Mouse (Mus musculus): ENCODE measurements at regions not wholly inside any gene's neighbourhood (a gene's known extent, or its start where the extent isn't known, plus 50 kb on each side); places are given as distances from the start of the nearest gene placed in this dataset.

DNA sequence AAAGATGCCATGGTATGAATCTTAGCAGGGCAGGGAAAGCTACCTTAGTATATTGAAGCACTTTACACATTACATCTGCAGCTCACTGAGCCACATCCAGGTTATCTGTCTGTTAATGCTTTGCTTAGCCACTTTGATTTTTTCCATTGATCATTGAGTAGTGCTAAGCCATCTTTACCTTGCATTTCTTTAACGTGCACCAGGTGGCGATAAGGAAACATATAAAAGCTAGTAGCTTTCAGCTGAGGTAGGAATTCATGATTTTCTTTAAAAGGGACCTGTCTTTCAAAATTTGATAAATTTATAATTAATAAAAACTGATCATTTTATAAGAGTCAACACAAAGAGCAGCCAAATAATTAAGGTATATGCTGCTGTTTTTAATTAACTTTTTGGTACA lies 426.3 kb upstream of the Tpk1 start:
- no peaks in the 10 kb centered on the region for H3K36me3 ChIP-seq (replicated peaks in 1 of 2; ENCODE audit: control insufficient read depth in 1 of 2, insufficient read depth in 1 of 2, low read length in 1 of 2)
- in situ Hi-C loops (cut with MboI; ENCODE audit: low pct_ligation_motif_present, low pct_unique_long_range_greater_than_20kb, low sequenced_read_pairs) (no loop called here), dilution Hi-C loops (cut with MboI; ENCODE audit: extremely low pct_ligation_motif_present, extremely low pct_unique_long_range_greater_than_20kb, low sequenced_read_pairs) (no loop called here)
- TF ChIP-seq RAD21 (IDR thresholded peaks at IDR 0.05; ENCODE audit: low read depth, low read length), result peak; percentile 29
- TF ChIP-seq CTCF (conservative IDR thresholded peaks at IDR 0.05 in 1 of 2, IDR thresholded peaks at IDR 0.05 in 1 of 2; ENCODE audit: low read depth in 2 of 2, low read length in 2 of 2), result peak in 1 of 2 experiments; percentile 19; a peak in 2 of 4 replicates
- no peak for TF ChIP-seq MAFK (IDR thresholded peaks at IDR 0.05; ENCODE audit: insufficient replicate concordance, low read length)
- no peak for TF ChIP-seq MAX (IDR thresholded peaks at IDR 0.05; ENCODE audit: low read length)
- TF ChIP-seq USF1 (IDR thresholded peaks at IDR 0.05; ENCODE audit: low read depth, low read length), result no peak
- H3K27ac ChIP-seq (ENCODE audit: insufficient read depth, low read depth), result no peak overlapping the region
- no peak overlapping the region for H3K4me2 ChIP-seq (ENCODE audit: insufficient read depth, low read depth, poor library complexity, severe bottlenecking)
- peak; percentile 12 for DNase-seq (ENCODE audit: extremely low read depth)
- no peak overlapping the region for H3K9ac ChIP-seq (ENCODE audit: insufficient read depth, low read depth)
- H3K4me3 ChIP-seq (replicated peaks in 1 of 3; ENCODE audit: low read depth in 2 of 3, low read length in 2 of 3, poor library complexity in 1 of 3), result no peak overlapping the region
- H3K9me3 ChIP-seq (replicated peaks; ENCODE audit: low read length), result peaks cover 3% of the 10 kb centered on the region
- no peaks in the 10 kb centered on the region for H3K4me1 ChIP-seq (ENCODE audit: control insufficient read depth in 1 of 2, insufficient read depth in 2 of 2)
- H3K27me3 ChIP-seq (replicated peaks), result no peaks in the 10 kb centered on the region
- no peaks in the 10 kb centered on the region for H3K79me2 ChIP-seq (replicated peaks; ENCODE audit: control insufficient read depth, extremely low read depth, insufficient read depth, poor library complexity, severe bottlenecking)

DNA sequence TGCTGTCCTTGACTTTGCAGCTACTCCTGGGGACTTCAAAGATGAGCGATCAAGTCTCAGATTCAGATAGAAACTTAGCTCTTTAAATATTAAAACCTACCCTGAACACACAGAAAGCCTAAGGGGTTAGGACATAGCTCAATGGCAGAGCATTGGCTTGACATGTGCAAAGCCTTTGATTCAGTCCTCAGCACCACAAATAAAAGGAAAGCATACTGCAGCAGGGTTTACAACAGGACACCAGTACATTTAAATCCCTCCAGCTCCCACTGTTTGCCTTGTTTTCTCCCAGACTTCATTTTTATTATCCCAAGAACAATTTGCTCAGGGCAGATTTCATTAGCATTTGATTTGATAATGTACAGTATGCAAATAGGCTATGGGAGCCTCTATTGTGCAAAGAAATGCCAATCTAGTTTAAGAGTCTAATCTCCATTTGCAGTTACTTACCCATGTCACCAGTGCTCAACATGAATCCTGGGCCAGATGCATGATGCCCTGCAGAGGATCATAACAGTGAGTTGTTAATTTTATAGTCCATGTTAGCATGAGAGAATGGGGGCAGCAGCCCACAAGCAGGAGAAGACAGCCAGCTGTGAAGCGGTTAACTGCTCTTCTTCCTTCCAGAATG lies 416.0 kb upstream of the Tpk1 start:
- dilution Hi-C loops (cut with MboI; ENCODE audit: extremely low pct_ligation_motif_present, extremely low pct_unique_long_range_greater_than_20kb, low sequenced_read_pairs), result no loop called here
- Histone ChIP-seq H3K27ac (ENCODE audit: insufficient read depth, low read depth) (no peak overlapping the region), H3K9me3 (replicated peaks; ENCODE audit: low read length) (peaks cover 5% of the 10 kb centered on the region), H3K9ac (ENCODE audit: insufficient read depth, low read depth) (no peak overlapping the region), H3K36me3 (replicated peaks in 1 of 2; ENCODE audit: control insufficient read depth in 1 of 2, insufficient read depth in 1 of 2, low read length in 1 of 2) (no peaks in the 10 kb centered on the region), H3K79me2 (replicated peaks; ENCODE audit: control insufficient read depth, extremely low read depth, insufficient read depth, poor library complexity, severe bottlenecking) (no peaks in the 10 kb centered on the region), H3K4me3 (replicated peaks in 1 of 3; ENCODE audit: low read depth in 2 of 3, low read length in 2 of 3, poor library complexity in 1 of 3) (no peak overlapping the region), H3K4me1 (ENCODE audit: control insufficient read depth in 1 of 2, insufficient read depth in 2 of 2) (no peaks in the 10 kb centered on the region), H3K27me3 (replicated peaks) (no peaks in the 10 kb centered on the region), H3K4me2 (ENCODE audit: insufficient read depth, low read depth, poor library complexity, severe bottlenecking) (no peak overlapping the region)
- no peak for TF ChIP-seq ZMIZ1 (IDR thresholded peaks at IDR 0.05; ENCODE audit: low read depth, low read length)
- no peak for TF ChIP-seq RCOR1 (conservative IDR thresholded peaks at IDR 0.05; ENCODE audit: low read depth, low read length)
- TF ChIP-seq ETS1 (conservative IDR thresholded peaks at IDR 0.05; ENCODE audit: low read depth, low read length), result no peak
- TF ChIP-seq POLR2A (IDR thresholded peaks at IDR 0.05; ENCODE audit: low read depth, low read length), result no peak
- no peak for TF ChIP-seq GABPA (IDR thresholded peaks at IDR 0.05; ENCODE audit: insufficient replicate concordance, low read depth, low read length)
- TF ChIP-seq SMC3 (IDR thresholded peaks at IDR 0.05; ENCODE audit: low read depth, low read length), result no peak
- TF ChIP-seq UBTF (IDR thresholded peaks at IDR 0.05; ENCODE audit: low read depth, low read length), result no peak
- TF ChIP-seq ELF1 (IDR thresholded peaks at IDR 0.05; ENCODE audit: low read depth, low read length), result no peak
- no peak for TF ChIP-seq TBP (conservative IDR thresholded peaks at IDR 0.05; ENCODE audit: low read depth, low read length)
- no peak for DNase-seq (ENCODE audit: extremely low read depth)
- in situ Hi-C loops (cut with MboI; ENCODE audit: low pct_ligation_motif_present, low pct_unique_long_range_greater_than_20kb, low sequenced_read_pairs), result no loop called here

- H3K9me3 ChIP-seq (replicated peaks; ENCODE audit: low read length), result peaks cover 3% of the 10 kb centered on the region
- no peaks in the 10 kb centered on the region for H3K4me1 ChIP-seq (ENCODE audit: control insufficient read depth in 1 of 2, insufficient read depth in 2 of 2)
- DNase-seq (ENCODE audit: extremely low read depth), result no peak
- H3K27me3 ChIP-seq (replicated peaks), result no peaks in the 10 kb centered on the region
- TF ChIP-seq PAX5 (IDR thresholded peaks at IDR 0.05; ENCODE audit: low read length) (no peak), CTCF (conservative IDR thresholded peaks at IDR 0.05 in 1 of 2, IDR thresholded peaks at IDR 0.05 in 1 of 2; ENCODE audit: low read depth in 2 of 2, low read length in 2 of 2) (no peak), SIN3A (IDR thresholded peaks at IDR 0.05; ENCODE audit: low read length) (no peak), NRF1 (IDR thresholded peaks at IDR 0.05; ENCODE audit: low read depth, low read length) (no peak), SMC3 (IDR thresholded peaks at IDR 0.05; ENCODE audit: low read depth, low read length) (no peak), USF2 (conservative IDR thresholded peaks at IDR 0.05; ENCODE audit: low read depth, low read length) (no peak), ZC3H11A (IDR thresholded peaks at IDR 0.05; ENCODE audit: low read depth, low read length) (no peak), GABPA (IDR thresholded peaks at IDR 0.05; ENCODE audit: insufficient replicate concordance, low read depth, low read length) (no peak)
- H3K4me2 ChIP-seq (ENCODE audit: insufficient read depth, low read depth, poor library complexity, severe bottlenecking), result no peak overlapping the region
- H3K9ac ChIP-seq (ENCODE audit: insufficient read depth, low read depth), result no peak overlapping the region
- no peaks in the 10 kb centered on the region for H3K79me2 ChIP-seq (replicated peaks; ENCODE audit: control insufficient read depth, extremely low read depth, insufficient read depth, poor library complexity, severe bottlenecking)
- no peaks in the 10 kb centered on the region for H3K36me3 ChIP-seq (replicated peaks in 1 of 2; ENCODE audit: control insufficient read depth in 1 of 2, insufficient read depth in 1 of 2, low read length in 1 of 2)
- no peak overlapping the region for H3K27ac ChIP-seq (ENCODE audit: insufficient read depth, low read depth)
- no peak overlapping the region for H3K4me3 ChIP-seq (replicated peaks in 1 of 3; ENCODE audit: low read depth in 2 of 3, low read length in 2 of 3, poor library complexity in 1 of 3)
- in situ Hi-C loops (cut with MboI; ENCODE audit: low pct_ligation_motif_present, low pct_unique_long_range_greater_than_20kb, low sequenced_read_pairs), result no loop called here
- dilution Hi-C loops (cut with MboI; ENCODE audit: extremely low pct_ligation_motif_present, extremely low pct_unique_long_range_greater_than_20kb, low sequenced_read_pairs), result no loop called here
These were observed 407.0 kb upstream of the Tpk1 start for GRCm38 (mm10) chr6:44073124-44073523.

Data from CH12.LX (cell line).